Mouse (Mus musculus) testis, adult 2 months (tissue): ENCODE results near the gene Nktr.

ENCODE experiments used
- CTCF ChIP-seq: fragments of 200-500 bp; IDR thresholded peaks from 2 replicates; pipeline ENCODE4 v1.5.1; 2012; ENCODE audit warnings: low read depth, mild to moderate bottlenecking, inconsistent platforms, low read length, moderate library complexity; ENCODE audit not compliant: control insufficient read depth, insufficient read depth, insufficient replicate concordance
- POLR2A ChIP-seq: fragments of 200-500 bp; IDR thresholded peaks from 2 replicates; pipeline ENCODE4 v1.6.1; 2012; ENCODE audit warnings: low read depth, mild to moderate bottlenecking, inconsistent platforms, low read length, moderate library complexity; ENCODE audit not compliant: control insufficient read depth

GRCm38 (mm10) chr9:121709898-121710583, 8.9 kb upstream of the Nktr start, which contains the start of gene Ss18l2:
- TF ChIP-seq CTCF (no peak), POLR2A (peak; percentile 58; the same call in 1 of the 2 replicates)
